Mouse (Mus musculus) embryonic facial prominence, embryonic 13.5 days (tissue): ENCODE data around the gene Slc37a3. TPM values are rescaled to one million over a fixed set of nuclear protein-coding genes. Genes with fewer than 3 reads are reported as not detected.

Experiments
- ATAC-seq: fragments of 200-750 bp; cut with Nextera tagmentation; 2 replicates; pipeline ENCODE4 v1.8.0; 2017; ENCODE audit warnings: low read depth; ENCODE audit not compliant: insufficient number of reproducible peaks, insufficient read depth, low FRiP score, low TSS enrichment
- H3K27ac ChIP-seq: fragments of 300-500 bp; sonication (generic); 2 replicates; pipeline ENCODE4 v1.5.1; 2015; ENCODE audit warnings: moderate library complexity, mild to moderate bottlenecking, inconsistent platforms
- H3K27me3 ChIP-seq: fragments of 300-500 bp; sonication (generic); 2 replicates; pipeline ENCODE4 v1.6.1; 2015; ENCODE audit warnings: mild to moderate bottlenecking, inconsistent platforms
- H3K36me3 ChIP-seq: fragments of 300-500 bp; sonication (generic); 2 replicates; pipeline ENCODE4 v1.6.1; 2015; ENCODE audit warnings: mild to moderate bottlenecking, inconsistent platforms
- H3K4me1 ChIP-seq: fragments of 300-500 bp; sonication (generic); 2 replicates; pipeline ENCODE4 v1.6.1; 2015; ENCODE audit warnings: inconsistent platforms
- H3K4me2 ChIP-seq: fragments of 300-500 bp; sonication (generic); 2 replicates; pipeline ENCODE4 v1.6.1; 2015; ENCODE audit warnings: moderate library complexity, mild to moderate bottlenecking, inconsistent platforms
- H3K4me3 ChIP-seq: fragments of 300-500 bp; sonication (generic); 2 replicates; pipeline ENCODE4 v1.5.1; 2015; ENCODE audit warnings: mild to moderate bottlenecking, inconsistent platforms
- H3K9ac ChIP-seq: fragments of 300-500 bp; sonication (generic); 2 replicates; pipeline ENCODE4 v1.6.1; 2015; ENCODE audit warnings: mild to moderate bottlenecking, inconsistent platforms
- H3K9me3 ChIP-seq: fragments of 300-500 bp; sonication (generic); 2 replicates; pipeline ENCODE4 v1.6.1; 2016; ENCODE audit warnings: inconsistent platforms
- WGBS: fragments of 180-500 bp; shearing (Covaris S2); methylation state at CpG from one replicate; pipeline ENCODE4 v1.1.7; 2015; ENCODE audit warnings: mixed read lengths; 5-methylcytosine and 5-hydroxymethylcytosine counted together
- polyA plus RNA-seq: library from polyadenylated mRNA; unstranded; fragments of >200 nt; fragmentation: Nextera tagmentation; extraction: Ambion mirVana; gene quantifications from 2 replicates; pipeline ENCODE4 v1.2.1, GENCODE M21; 2015

Slc37a3 gene
- polyA plus RNA-seq, 1 experiment from 2014 or later, result 59.1 TPM

DNA sequence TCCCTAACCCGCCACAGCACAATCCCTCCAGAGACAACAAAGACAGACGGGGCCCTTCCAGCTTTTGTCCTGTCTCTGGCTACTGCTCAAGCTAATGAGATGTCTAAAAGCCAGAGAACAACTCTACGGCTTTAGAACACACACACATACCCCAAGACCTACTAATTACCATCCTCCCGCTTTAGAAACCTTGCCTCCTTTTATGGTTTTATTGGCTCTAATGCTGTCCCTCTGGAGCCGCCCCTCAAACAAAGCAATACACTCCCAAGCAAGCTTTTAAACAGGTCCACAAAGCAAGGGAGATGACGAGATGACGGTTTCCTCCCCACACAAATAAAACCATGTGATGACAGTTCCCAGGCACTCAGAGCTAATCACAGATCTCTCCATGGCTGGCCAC is 32.0 kb downstream of the Slc37a3 start:
- H3K4me3 ChIP-seq, result no peak overlapping the region
- no peaks in the 10 kb centered on the region for H3K9me3 ChIP-seq
- no peak overlapping the region for H3K9ac ChIP-seq
- 76% methylated on average over 7 of the region's 7 CpGs for WGBS
- no peak overlapping the region for H3K4me2 ChIP-seq
- no peaks in the 10 kb centered on the region for H3K27me3 ChIP-seq
- peaks cover 12% of the 10 kb centered on the region for H3K4me1 ChIP-seq
- no peak for ATAC-seq
- H3K36me3 ChIP-seq, result peaks cover 72% of the 10 kb centered on the region
- no peak overlapping the region for H3K27ac ChIP-seq

DNA sequence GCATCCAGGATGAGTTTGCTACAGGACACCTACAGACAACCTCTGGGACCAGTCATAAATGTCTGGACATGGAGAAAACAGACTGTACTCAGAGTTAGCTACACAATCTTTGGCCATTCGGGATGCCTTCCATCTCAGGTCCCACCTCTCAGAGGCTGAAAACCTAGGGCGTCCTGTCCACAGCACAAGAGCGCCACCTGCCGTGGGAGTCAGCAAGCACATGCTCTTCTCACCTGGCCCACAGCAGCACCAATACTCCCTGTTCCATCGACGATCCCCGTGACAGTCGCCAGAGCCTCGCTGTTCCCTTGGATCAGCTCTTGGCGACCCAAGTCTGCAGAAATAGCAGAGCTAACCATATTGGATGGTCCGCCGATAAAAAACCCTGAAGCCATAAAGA is 33.5 kb downstream of the Slc37a3 start:
- ATAC-seq, result peak; percentile 60; the same call in 1 of the 2 replicates
- Histone ChIP-seq H3K4me2 (no peak overlapping the region), H3K9me3 (no peaks in the 10 kb centered on the region), H3K27ac (no peak overlapping the region), H3K27me3 (no peaks in the 10 kb centered on the region), H3K36me3 (peaks cover 59% of the 10 kb centered on the region), H3K4me1 (peaks cover 12% of the 10 kb centered on the region), H3K4me3 (no peak overlapping the region), H3K9ac (no peak overlapping the region)
- WGBS, result 24% methylated on average over 12 of the region's 12 CpGs

DNA sequence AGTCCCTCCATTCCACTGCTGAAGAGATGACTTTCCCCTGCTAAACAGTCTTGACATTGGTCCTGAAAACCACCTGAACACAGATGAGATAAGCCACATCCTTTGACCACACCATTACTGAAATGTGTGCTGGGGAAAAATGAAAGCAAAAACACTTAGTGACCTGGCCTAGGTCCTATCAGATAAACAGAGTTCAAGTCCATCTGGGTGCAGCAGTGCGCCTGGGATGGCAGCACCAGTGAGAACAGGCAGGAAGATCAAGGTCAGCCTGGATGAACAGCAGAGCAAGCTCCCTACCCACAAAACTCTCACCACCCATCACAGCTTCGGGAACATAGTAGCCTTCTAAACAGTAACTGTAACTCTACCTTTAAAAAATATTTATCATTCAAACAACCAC is 35.7 kb downstream of the Slc37a3 start:
- Histone ChIP-seq H3K4me3 (no peak overlapping the region), H3K27ac (no peak overlapping the region), H3K4me1 (no peaks in the 10 kb centered on the region), H3K9ac (no peak overlapping the region), H3K36me3 (peaks cover 61% of the 10 kb centered on the region), H3K4me2 (no peak overlapping the region), H3K27me3 (no peaks in the 10 kb centered on the region), H3K9me3 (no peaks in the 10 kb centered on the region)
- no peak for ATAC-seq
- WGBS, result 86% methylated on average over 2 of the region's 2 CpGs

DNA sequence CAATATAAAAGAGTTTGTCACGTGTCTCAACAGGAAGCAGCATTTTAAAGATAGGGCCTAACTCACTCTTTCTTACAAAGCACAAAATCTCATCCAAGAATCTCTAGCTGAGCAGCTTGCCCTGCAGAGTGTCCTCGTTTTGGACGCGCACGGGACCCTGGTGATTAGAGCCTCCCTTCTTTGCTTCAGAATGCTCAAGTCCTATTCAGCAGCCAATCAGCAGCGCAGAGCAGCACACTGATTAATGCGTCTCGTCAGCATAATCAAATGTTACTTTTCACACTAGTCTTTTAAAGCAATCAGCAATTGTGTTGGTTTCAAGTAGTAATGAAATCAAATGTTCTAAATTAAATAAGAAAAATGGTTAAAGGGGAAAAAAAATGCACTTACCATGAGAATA is 39.1 kb downstream of the Slc37a3 start:
- peaks cover 59% of the 10 kb centered on the region for H3K36me3 ChIP-seq
- no peak overlapping the region for H3K27ac ChIP-seq
- H3K4me3 ChIP-seq, result no peak overlapping the region
- H3K9me3 ChIP-seq, result no peaks in the 10 kb centered on the region
- no peak overlapping the region for H3K9ac ChIP-seq
- H3K4me1 ChIP-seq, result no peaks in the 10 kb centered on the region
- WGBS, result 85% methylated on average over 8 of the region's 8 CpGs
- H3K27me3 ChIP-seq, result no peaks in the 10 kb centered on the region
- no peak overlapping the region for H3K4me2 ChIP-seq
- ATAC-seq, result no peak

DNA sequence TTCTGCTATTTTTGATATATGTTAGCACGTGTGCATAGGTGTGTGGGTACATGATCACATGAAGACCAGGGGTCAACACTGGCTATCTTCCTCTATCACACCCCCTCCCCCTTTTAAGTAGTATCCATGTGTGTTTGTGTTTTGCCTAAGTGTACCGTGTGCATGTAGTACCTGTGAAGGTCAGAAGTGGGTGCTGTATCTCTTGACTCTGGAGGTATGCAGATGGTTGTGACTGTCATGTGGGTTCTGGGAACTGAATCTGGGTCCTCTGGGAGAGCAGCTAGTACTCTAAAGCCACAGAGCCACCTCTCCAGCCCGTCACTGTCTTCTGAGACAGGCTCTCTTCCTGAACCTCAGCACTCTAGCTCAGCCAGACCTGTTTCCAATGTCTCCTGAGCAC is 42.6 kb downstream of the Slc37a3 start:
- Histone ChIP-seq H3K9ac (no peak overlapping the region), H3K4me3 (no peak overlapping the region), H3K27me3 (no peaks in the 10 kb centered on the region), H3K9me3 (no peaks in the 10 kb centered on the region), H3K4me2 (no peak overlapping the region), H3K36me3 (peaks cover 43% of the 10 kb centered on the region), H3K4me1 (no peaks in the 10 kb centered on the region), H3K27ac (no peak overlapping the region)
- ATAC-seq, result no peak
- 94% methylated on average over 3 of the region's 3 CpGs for WGBS

DNA sequence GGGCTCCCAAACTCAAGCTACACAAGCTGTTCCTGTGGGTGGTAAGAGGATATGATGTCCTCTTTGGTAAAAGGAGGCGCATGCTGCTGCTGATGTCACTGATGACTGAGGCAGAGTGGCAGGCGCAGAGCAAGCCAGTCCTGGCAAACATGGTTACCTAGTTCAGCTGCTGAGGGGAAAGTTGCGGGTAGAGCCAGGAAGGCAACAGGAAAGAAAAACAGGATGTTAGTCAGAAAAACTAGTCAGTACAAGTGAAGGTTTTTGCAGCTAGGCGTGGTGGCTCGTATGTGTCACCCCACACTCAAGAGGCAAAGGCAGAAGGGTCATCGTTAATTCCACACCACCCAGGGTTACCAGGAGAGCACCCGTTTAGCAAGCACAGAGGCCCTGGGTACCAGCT is 43.3 kb downstream of the Slc37a3 start:
- no peak for ATAC-seq
- no peak overlapping the region for H3K27ac ChIP-seq
- H3K4me2 ChIP-seq, result no peak overlapping the region
- H3K27me3 ChIP-seq, result no peaks in the 10 kb centered on the region
- 87% methylated on average over 7 of the region's 7 CpGs for WGBS
- no peaks in the 10 kb centered on the region for H3K9me3 ChIP-seq
- H3K9ac ChIP-seq, result no peak overlapping the region
- no peak overlapping the region for H3K4me3 ChIP-seq
- no peaks in the 10 kb centered on the region for H3K4me1 ChIP-seq
- H3K36me3 ChIP-seq, result peaks cover 43% of the 10 kb centered on the region

DNA sequence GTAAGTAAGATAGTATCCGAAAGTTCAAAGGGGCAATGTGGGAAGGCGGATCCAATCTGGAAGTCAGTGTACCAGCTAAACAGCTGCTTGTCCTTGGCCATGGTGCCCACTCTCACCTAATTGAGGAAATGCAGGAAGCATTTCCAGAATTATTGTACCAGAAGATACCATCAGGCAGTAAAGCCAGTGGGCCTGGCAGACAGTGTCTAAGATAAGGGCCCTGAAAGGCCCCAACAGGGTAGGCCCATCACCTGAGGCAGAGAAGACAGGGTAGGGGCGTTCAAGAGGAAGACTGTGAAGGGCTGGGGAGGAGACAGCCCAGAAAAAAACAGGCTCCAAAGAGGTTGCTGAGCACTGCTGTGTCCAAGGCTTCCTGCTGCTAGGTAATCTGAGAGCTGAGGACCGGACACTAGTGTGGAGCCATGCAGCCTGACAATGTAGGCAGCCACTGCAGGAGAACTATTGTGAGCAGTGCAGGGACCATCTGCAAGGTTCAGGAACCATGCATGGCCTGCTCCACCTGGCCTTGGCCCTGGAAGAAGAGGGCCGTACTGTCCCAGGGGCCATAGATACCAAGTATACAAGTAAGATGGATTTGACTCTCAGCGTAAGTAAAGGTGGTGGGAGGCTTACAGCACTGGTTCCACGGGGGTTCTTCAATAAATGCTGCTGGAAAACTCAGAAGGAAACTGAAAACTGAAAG is 45.3 kb downstream of the Slc37a3 start:
- Histone ChIP-seq H3K27ac (no peak overlapping the region), H3K36me3 (peaks cover 33% of the 10 kb centered on the region), H3K27me3 (no peaks in the 10 kb centered on the region), H3K4me2 (no peak overlapping the region), H3K4me1 (no peaks in the 10 kb centered on the region), H3K9ac (no peak overlapping the region), H3K4me3 (no peak overlapping the region), H3K9me3 (no peaks in the 10 kb centered on the region)
- ATAC-seq, result no peak
- 82% methylated on average over 7 of the region's 7 CpGs for WGBS

DNA sequence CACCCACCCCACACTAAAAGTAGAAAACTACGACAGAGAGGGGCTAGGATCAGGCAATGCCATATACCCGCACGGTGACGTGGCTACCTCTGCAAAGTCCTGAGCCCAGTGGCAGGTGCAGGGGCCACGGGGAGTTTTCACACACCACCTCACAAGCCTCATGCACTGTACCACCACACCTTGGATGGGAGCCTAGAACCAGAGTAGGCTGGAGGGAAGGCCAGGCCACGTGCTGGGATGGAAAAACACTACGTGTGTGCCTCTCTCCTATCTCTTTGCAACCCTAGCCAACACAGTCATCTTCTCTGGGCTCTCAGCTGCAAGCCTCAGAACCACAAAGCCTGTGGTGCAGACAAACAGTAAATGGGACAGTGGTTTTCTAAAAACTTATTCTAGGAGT is 46.5 kb downstream of the Slc37a3 start:
- peaks cover 27% of the 10 kb centered on the region for H3K36me3 ChIP-seq
- WGBS, result 94% methylated on average over 7 of the region's 7 CpGs
- no peak for ATAC-seq

DNA sequence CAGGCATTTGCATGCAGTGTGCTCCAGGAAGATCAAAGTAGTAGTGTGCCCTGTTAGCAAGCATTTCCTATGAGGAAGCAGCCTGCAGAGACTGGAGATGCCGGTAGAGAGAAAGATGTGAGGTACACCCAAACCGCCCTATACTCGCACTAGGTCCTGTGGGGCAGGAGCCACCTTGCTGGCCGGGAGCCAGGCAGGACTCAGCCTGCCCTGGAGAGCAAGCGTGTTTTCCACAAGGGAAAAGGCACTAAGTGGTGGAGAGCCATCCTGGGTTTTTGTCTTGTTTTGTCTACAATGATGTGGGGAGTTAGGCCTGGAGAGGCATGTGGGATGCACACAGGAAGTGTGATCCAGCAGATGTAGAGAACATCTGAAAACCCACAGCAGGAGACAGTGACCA is 57.2 kb downstream of the Slc37a3 start:
- Histone ChIP-seq H3K4me1 (peaks cover 8% of the 10 kb centered on the region; the same call in 1 of the 2 replicates), H3K9ac (no peak overlapping the region), H3K4me2 (no peak overlapping the region), H3K36me3 (peaks cover 4% of the 10 kb centered on the region; the same call in 1 of the 2 replicates), H3K27me3 (no peaks in the 10 kb centered on the region), H3K27ac (no peak overlapping the region), H3K9me3 (no peaks in the 10 kb centered on the region), H3K4me3 (no peak overlapping the region)
- 78% methylated on average over 5 of the region's 5 CpGs for WGBS
- no peak for ATAC-seq

More for the DNA sequence above, 46.5 kb downstream of the Slc37a3 start:
- H3K9me3 ChIP-seq, result no peaks in the 10 kb centered on the region
- no peak overlapping the region for H3K4me2 ChIP-seq
- no peak overlapping the region for H3K4me3 ChIP-seq
- H3K27ac ChIP-seq, result no peak overlapping the region
- H3K9ac ChIP-seq, result no peak overlapping the region
- no peaks in the 10 kb centered on the region for H3K27me3 ChIP-seq
- H3K4me1 ChIP-seq, result no peaks in the 10 kb centered on the region

DNA sequence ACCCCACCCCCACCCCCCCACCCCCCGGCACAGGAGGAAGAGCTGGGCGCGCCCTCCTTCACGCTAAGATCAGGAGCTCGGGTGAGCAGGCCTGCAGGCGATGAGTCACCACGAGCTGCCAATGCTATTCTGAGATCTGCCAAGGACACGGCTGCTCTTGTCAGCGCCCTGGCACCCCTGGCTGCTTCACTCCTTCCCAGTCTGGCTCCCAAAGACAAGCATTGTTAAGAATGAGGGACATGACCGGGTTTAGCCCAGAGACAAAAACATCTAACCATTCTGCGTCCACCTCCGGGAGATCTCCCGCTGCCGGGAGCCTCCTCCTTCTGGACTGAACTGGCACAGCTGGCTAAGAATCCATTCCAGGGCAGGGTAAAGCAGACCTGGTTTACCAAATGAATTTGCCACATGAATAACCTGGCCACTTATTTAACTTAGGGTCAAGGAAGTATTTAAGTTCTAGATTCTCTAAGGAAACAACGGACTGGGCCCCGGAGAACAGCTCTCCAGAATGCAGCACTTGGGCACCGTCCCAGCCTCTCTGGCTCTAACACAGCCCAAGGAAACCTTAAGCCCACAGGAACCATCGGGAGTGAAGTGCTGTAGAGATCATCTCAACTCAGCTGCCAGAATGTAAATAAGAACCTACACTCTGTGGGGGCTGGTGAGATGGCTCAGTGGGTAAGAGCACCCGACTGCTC is 58.3 kb downstream of the Slc37a3 start:
- ATAC-seq, result no peak
- WGBS, result 53% methylated on average over 18 of the region's 19 CpGs
- H3K9me3 ChIP-seq, result no peaks in the 10 kb centered on the region
- H3K4me3 ChIP-seq, result no peak overlapping the region
- H3K27ac ChIP-seq, result no peak overlapping the region
- H3K9ac ChIP-seq, result no peak overlapping the region
- peaks cover 8% of the 10 kb centered on the region; the same call in 1 of the 2 replicates for H3K4me1 ChIP-seq
- no peaks in the 10 kb centered on the region for H3K27me3 ChIP-seq
- H3K4me2 ChIP-seq, result no peak overlapping the region
- H3K36me3 ChIP-seq, result no peaks in the 10 kb centered on the region

DNA sequence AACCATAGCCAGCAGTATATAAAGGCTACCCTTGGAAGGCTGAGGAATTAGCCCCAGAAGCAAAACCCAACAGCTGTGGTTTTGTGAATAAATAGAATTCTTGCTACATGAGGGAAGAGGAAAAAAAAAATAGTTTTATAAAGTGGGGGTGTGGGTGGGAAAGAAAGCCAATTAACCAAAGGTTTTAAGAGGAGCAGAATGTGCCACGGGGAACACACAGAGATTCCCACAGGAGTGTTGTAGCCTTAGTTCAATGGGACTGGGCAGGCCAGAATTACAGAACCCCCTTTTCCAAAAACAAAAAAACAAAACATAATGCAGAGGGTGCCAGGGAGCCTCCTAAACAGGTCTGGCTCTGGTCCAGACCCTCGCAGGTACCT is 58.9 kb downstream of the Slc37a3 start:
- Histone ChIP-seq H3K4me1 (peaks cover 8% of the 10 kb centered on the region; the same call in 1 of the 2 replicates), H3K4me2 (no peak overlapping the region), H3K27me3 (no peaks in the 10 kb centered on the region), H3K27ac (no peak overlapping the region), H3K4me3 (no peak overlapping the region), H3K9ac (no peak overlapping the region), H3K36me3 (no peaks in the 10 kb centered on the region), H3K9me3 (no peaks in the 10 kb centered on the region)
- no peak for ATAC-seq
- WGBS, result 79% methylated on average over 2 of the region's 2 CpGs
